Mouse (Mus musculus) spleen, adult 2 months (tissue): Measurements from ENCODE around the gene Golgb1. TPM values are rescaled to one million over a fixed set of nuclear protein-coding genes. Genes with fewer than 3 reads are reported as not detected.

ENCODE experiments used
- DNase-seq, 2 experiments: peaks; one replicate each; pipeline versions ENCODE4 v3.0.0 to v3.0.0-alpha.2; 2012 to 2021; ENCODE audit warnings: low spot score in 2 of 2, low read depth in 1 of 2
- H3K27ac ChIP-seq: fragments of 200-500 bp; 2 replicates; pipeline ENCODE4 v1.5.1; 2012; ENCODE audit warnings: low read length, inconsistent platforms; ENCODE audit not compliant: insufficient read depth
- H3K27me3 ChIP-seq: fragments of 200-500 bp; 2 replicates; pipeline ENCODE4 v1.6.1; 2012; ENCODE audit warnings: mild to moderate bottlenecking, moderate library complexity, low read length, inconsistent platforms; ENCODE audit not compliant: control insufficient read depth, insufficient read depth
- H3K36me3 ChIP-seq: fragments of 200-500 bp; 2 replicates; pipeline ENCODE4 v1.6.1; 2012; ENCODE audit warnings: mild to moderate bottlenecking, low read length, inconsistent platforms; ENCODE audit not compliant: control insufficient read depth, insufficient read depth
- H3K4me1 ChIP-seq: fragments of 200-500 bp; 2 replicates; pipeline ENCODE4 v1.6.1; 2011; ENCODE audit warnings: inconsistent platforms; ENCODE audit not compliant: control insufficient read depth, insufficient read depth, insufficient read length
- H3K4me3 ChIP-seq: fragments of 200-500 bp; 2 replicates; pipeline ENCODE4 v1.5.1; 2011; ENCODE audit warnings: mild to moderate bottlenecking, inconsistent platforms; ENCODE audit not compliant: insufficient read depth, insufficient read length; ENCODE audit errors: extremely low read depth
- CTCF ChIP-seq: fragments of 200-500 bp; IDR thresholded peaks from 2 replicates; pipeline ENCODE4 v1.5.1; 2011; ENCODE audit warnings: mild to moderate bottlenecking, inconsistent platforms; ENCODE audit not compliant: insufficient read depth, insufficient read length, insufficient replicate concordance; ENCODE audit errors: extremely low read depth
- POLR2A ChIP-seq: fragments of 200-500 bp; IDR thresholded peaks from 2 replicates; pipeline ENCODE4 v1.6.1; 2011; ENCODE audit warnings: low read depth, low read length, inconsistent platforms
- WGBS: fragments of 180-500 bp; shearing (Covaris S2); methylation state at CpG from one replicate; pipeline ENCODE4 v1.1.7; 2018; 5-methylcytosine and 5-hydroxymethylcytosine counted together
- polyA plus RNA-seq: library from polyadenylated mRNA; depleted of rRNA; stranded (reverse); fragments of >200 nt; gene quantifications from 2 replicates; pipeline ENCODE4 v1.2.3, GENCODE M21; 2012

The Golgb1 gene
- polyA plus RNA-seq, 1 experiment = 21.8 TPM

GRCm38 (mm10) chr16:36887546-36887945, 12.6 kb downstream of the Golgb1 start:
- 89% methylated on average over 5 of the region's 5 CpGs for WGBS
- H3K36me3 ChIP-seq = peaks cover 21% of the 10 kb centered on the region

GRCm38 (mm10) chr16:36890559-36890958, 15.6 kb downstream of the Golgb1 start:
- H3K27me3 ChIP-seq = no peaks in the 10 kb centered on the region
- DNase-seq = no peak
- no peak for TF ChIP-seq CTCF
- TF ChIP-seq POLR2A = no peak
- H3K4me1 ChIP-seq = no peaks in the 10 kb centered on the region
- peaks cover 34% of the 10 kb centered on the region for H3K36me3 ChIP-seq
- 79% methylated on average over 3 of the region's 3 CpGs for WGBS
- no peak overlapping the region for H3K27ac ChIP-seq
- H3K4me3 ChIP-seq = no peak overlapping the region

More at GRCm38 (mm10) chr16:36887546-36887945, 12.6 kb downstream of the Golgb1 start:
- no peak for DNase-seq
- TF ChIP-seq CTCF (no peak), POLR2A (no peak)
- Histone ChIP-seq H3K27ac (no peak overlapping the region), H3K4me1 (no peaks in the 10 kb centered on the region), H3K27me3 (no peaks in the 10 kb centered on the region), H3K4me3 (no peak overlapping the region)

- WGBS = 84% methylated on average over 4 of the region's 4 CpGs
- no peaks in the 10 kb centered on the region for H3K4me1 ChIP-seq
- no peaks in the 10 kb centered on the region for H3K27me3 ChIP-seq
- no peak for DNase-seq
- H3K36me3 ChIP-seq = peaks cover 30% of the 10 kb centered on the region
- TF ChIP-seq CTCF (no peak), POLR2A (no peak)
- H3K27ac ChIP-seq = no peak overlapping the region
- no peak overlapping the region for H3K4me3 ChIP-seq
Measured at GRCm38 (mm10) chr16:36891415-36891814, 16.5 kb downstream of the Golgb1 start.

GRCm38 (mm10) chr16:36893317-36893716, 18.4 kb downstream of the Golgb1 start:
- WGBS = 95% methylated on average over 10 of the region's 10 CpGs
- Histone ChIP-seq H3K27ac (no peak overlapping the region), H3K4me3 (no peak overlapping the region), H3K4me1 (no peaks in the 10 kb centered on the region), H3K36me3 (peaks cover 29% of the 10 kb centered on the region), H3K27me3 (no peaks in the 10 kb centered on the region)
- TF ChIP-seq POLR2A = no peak
- no peak for TF ChIP-seq CTCF
- DNase-seq = no peak

GRCm38 (mm10) chr16:36896712-36897111, 21.8 kb downstream of the Golgb1 start:
- no peak for DNase-seq
- 87% methylated on average over 6 of the region's 6 CpGs for WGBS
- Histone ChIP-seq H3K27ac (no peak overlapping the region), H3K4me3 (no peak overlapping the region), H3K27me3 (no peaks in the 10 kb centered on the region), H3K36me3 (peaks cover 28% of the 10 kb centered on the region), H3K4me1 (no peaks in the 10 kb centered on the region)
- TF ChIP-seq POLR2A = no peak
- no peak for TF ChIP-seq CTCF

GRCm38 (mm10) chr16:36903156-36903555, 28.2 kb downstream of the Golgb1 start:
- Histone ChIP-seq H3K4me1 (no peaks in the 10 kb centered on the region), H3K27me3 (no peaks in the 10 kb centered on the region), H3K4me3 (no peak overlapping the region), H3K27ac (no peak overlapping the region), H3K36me3 (peaks cover 26% of the 10 kb centered on the region)
- 92% methylated on average over 5 of the region's 5 CpGs for WGBS
- TF ChIP-seq POLR2A = no peak
- no peak for TF ChIP-seq CTCF
- DNase-seq = no peak

GRCm38 (mm10) chr16:36911909-36912308, 37.0 kb downstream of the Golgb1 start:
- peak in 1 of 2 experiments; percentile 23 for DNase-seq
- Histone ChIP-seq H3K27me3 (no peaks in the 10 kb centered on the region), H3K36me3 (peaks cover 18% of the 10 kb centered on the region), H3K4me1 (no peaks in the 10 kb centered on the region; the same call in 1 of the 2 replicates), H3K27ac (0 out of 2 replicates have a peak overlapping the region, but pooled peaks have one; percentile 16), H3K4me3 (no peak overlapping the region)
- TF ChIP-seq CTCF (no peak), POLR2A (no peak)
- WGBS = 56% methylated on average over 10 of the region's 10 CpGs
